Mouse (Mus musculus): ENCODE results near the gene Foxf2. TPM values are rescaled to one million over a fixed set of nuclear protein-coding genes. Genes with fewer than 3 reads are reported as not detected.

The Foxf2 gene
- not detected for polyA plus RNA-seq (2015; fragmentation: Illumina TruSeq; extraction: RNeasy Lipid Tissue Mini Kit (QIAGEN cat#74804); ENCODE audit: insufficient read depth, low read depth, low replicate concordance)

DNA sequence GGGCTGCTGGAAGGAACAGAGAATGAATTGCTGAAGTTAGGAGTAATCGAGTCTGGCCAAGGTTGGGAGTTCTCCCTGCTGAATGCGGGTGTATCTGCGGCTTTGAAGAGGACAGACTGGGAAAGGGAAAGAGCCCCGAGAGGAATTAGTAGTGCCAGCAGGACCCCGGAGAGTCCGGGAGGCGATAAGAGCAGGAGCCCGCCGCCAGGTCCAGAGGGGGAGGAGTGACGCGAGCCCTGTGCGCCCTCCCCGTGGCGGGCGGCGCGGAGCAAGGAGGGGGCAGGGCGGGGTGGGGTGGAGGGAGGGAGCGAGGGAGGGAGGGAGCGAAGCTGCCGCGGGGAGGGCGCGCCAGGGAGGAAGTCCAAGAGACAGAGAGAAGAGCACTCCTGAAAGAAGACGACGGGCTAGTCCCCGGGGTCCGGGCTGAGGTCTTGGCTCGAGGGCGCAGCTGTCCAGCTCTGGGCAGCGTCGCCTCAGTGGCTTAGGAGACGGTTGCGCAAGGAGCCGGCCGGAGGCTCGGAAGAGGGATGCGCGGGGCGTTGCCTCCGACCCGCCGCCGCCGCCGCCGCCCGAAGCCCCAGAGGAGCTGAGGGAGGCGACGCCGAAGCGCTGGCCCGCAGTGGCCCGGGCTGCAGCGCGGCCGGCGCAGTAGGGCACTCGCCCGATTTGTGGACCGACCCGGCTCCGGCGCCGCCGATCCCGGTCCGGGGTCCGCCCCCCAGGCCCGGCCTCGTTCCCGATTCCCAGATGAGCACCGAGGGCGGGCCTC lies at the start of gene Foxf2:
Gene Foxf2, plus strand, starts transcription at position 484 of the 769 bp plus-strand sequence.

Other genes with a start within 250 kb of the Foxf2 start
- not detected for gene Foxq1, start 69.7 kb upstream of the Foxf2 start, polyA plus RNA-seq (2015; fragmentation: Illumina TruSeq; extraction: RNeasy Lipid Tissue Mini Kit (QIAGEN cat#74804); ENCODE audit: insufficient read depth, low read depth, low replicate concordance)
- gene A530084C06Rik, start 66.5 kb upstream of the Foxf2 start, polyA plus RNA-seq (2015; fragmentation: Illumina TruSeq; extraction: RNeasy Lipid Tissue Mini Kit (QIAGEN cat#74804); ENCODE audit: insufficient read depth, low read depth, low replicate concordance) = not detected
- gene Foxc1, start 180.8 kb downstream of the Foxf2 start, polyA plus RNA-seq (2015; fragmentation: Illumina TruSeq; extraction: RNeasy Lipid Tissue Mini Kit (QIAGEN cat#74804); ENCODE audit: insufficient read depth, low read depth, low replicate concordance) = 0.89 TPM

All from pancreas, adult 10 weeks (tissue).